Mouse (Mus musculus): Measurements from ENCODE around the gene Tmem202. TPM values are rescaled to one million over a fixed set of nuclear protein-coding genes. Genes with fewer than 3 reads are reported as not detected.

Tmem202 gene
- total RNA-seq (2023): 1 to 10 TPM; 6.1 to 7.3 TPM

GRCm38 (mm10) chr9:59539441-59540137 lies at the start of gene Tmem202, which contains the start of gene Hexa:
Tmem202 (minus strand) TSS chr9:59539847.
Hexa (plus strand) TSS chr9:59539540.

GRCm38 (mm10) chr9:59577844-59578504 lies 38.3 kb upstream of the Tmem202 start, which contains the start of gene Celf6:
Celf6 (plus strand) TSS chr9:59577917.

GRCm38 (mm10) chr9:59486549-59487065 lies 53.0 kb downstream of the Tmem202 start, which contains the start of gene Arih1:
Arih1 (minus strand) TSS chr9:59486618.

Other genes with a start within 250 kb of the Tmem202 start
- 100 to 1,000 TPM; 732 to 742 TPM for gene Adpgk, start 248.3 kb downstream of the Tmem202 start, total RNA-seq (2023)
- 1 to 10 TPM; 3.2 to 4.1 TPM for gene Bbs4, start 186.3 kb downstream of the Tmem202 start, total RNA-seq (2023)
- gene Arih1, start 53.2 kb downstream of the Tmem202 start, total RNA-seq (2023): 100 to 1,000 TPM; 111 to 117 TPM
- 100 to 1,000 TPM; 135 to 145 TPM for gene Hexa, start 307 bp downstream of the Tmem202 start, total RNA-seq (2023)
- under 1 TPM in 1 of 2 experiments, not detected in 1; 0.13 TPM for gene Celf6, start 38.1 kb upstream of the Tmem202 start, total RNA-seq (2023)
- gene Parp6, start 77.4 kb upstream of the Tmem202 start, total RNA-seq (2023): 10 to 100 TPM; 26.5 to 30.5 TPM
- gene Pkm, start 116.5 kb upstream of the Tmem202 start, total RNA-seq (2023): 1,000 to 10,000 TPM; 1,039 to 1,064 TPM
- gene Gramd2, start 140.3 kb upstream of the Tmem202 start, total RNA-seq (2023): 1 to 10 TPM; 4.8 to 6.6 TPM
- gene Senp8, start 210.9 kb upstream of the Tmem202 start, total RNA-seq (2023): 1 to 10 TPM; 2.5 to 3.2 TPM
- gene Myo9a, start 211.0 kb upstream of the Tmem202 start, total RNA-seq (2023): 10 to 100 TPM; 15.0 to 17.8 TPM